Mouse (Mus musculus): ENCODE results near the gene Wfdc1.

GRCm38 (mm10) chr8:119651324-119651723 is 14.8 kb upstream of the Wfdc1 start:
- TF ChIP-seq CTCF (IDR thresholded peaks at IDR 0.05; ENCODE audit: low read depth) (no peak), EP300 (IDR thresholded peaks at IDR 0.05; ENCODE audit: low read depth) (no peak)

Measured in liver, postnatal 0 days (tissue).